Mouse (Mus musculus) testis, adult 2 months (tissue): ENCODE results near the gene Tnks1bp1. TPM values are rescaled to one million over a fixed set of nuclear protein-coding genes. Genes with fewer than 3 reads are reported as not detected.

Experiments used
- H3K27ac ChIP-seq: fragments of 200-500 bp; 2 replicates; pipeline ENCODE4 v1.5.1; 2012; ENCODE audit warnings: low read depth, low read length; ENCODE audit not compliant: control insufficient read depth, insufficient read depth
- H3K27me3 ChIP-seq: fragments of 200-500 bp; 2 replicates; pipeline ENCODE4 v1.6.1; 2012; ENCODE audit warnings: mild to moderate bottlenecking, low read length, moderate library complexity; ENCODE audit not compliant: control insufficient read depth, insufficient read depth
- H3K36me3 ChIP-seq: fragments of 200-500 bp; 2 replicates; pipeline ENCODE4 v1.6.1; 2012; ENCODE audit warnings: mild to moderate bottlenecking, low read length; ENCODE audit not compliant: control insufficient read depth, insufficient read depth
- H3K4me1 ChIP-seq: fragments of 200-500 bp; 2 replicates; pipeline ENCODE4 v1.6.1; 2012; ENCODE audit warnings: low read length; ENCODE audit not compliant: control insufficient read depth, insufficient read depth
- H3K4me3 ChIP-seq: fragments of 200-500 bp; 2 replicates; pipeline ENCODE4 v1.5.1; 2012; ENCODE audit warnings: low read depth, mild to moderate bottlenecking, low read length, moderate library complexity, mixed read lengths; ENCODE audit not compliant: control insufficient read depth
- CTCF ChIP-seq: fragments of 200-500 bp; IDR thresholded peaks from 2 replicates; pipeline ENCODE4 v1.5.1; 2012; ENCODE audit warnings: low read depth, mild to moderate bottlenecking, inconsistent platforms, low read length, moderate library complexity; ENCODE audit not compliant: control insufficient read depth, insufficient read depth, insufficient replicate concordance
- POLR2A ChIP-seq: fragments of 200-500 bp; IDR thresholded peaks from 2 replicates; pipeline ENCODE4 v1.6.1; 2012; ENCODE audit warnings: low read depth, mild to moderate bottlenecking, inconsistent platforms, low read length, moderate library complexity; ENCODE audit not compliant: control insufficient read depth
- polyA plus RNA-seq: library from polyadenylated mRNA; depleted of rRNA; stranded (reverse); fragments of >200 nt; gene quantifications from 2 replicates; pipeline ENCODE4 v1.2.3, GENCODE M21; 2012

Tnks1bp1 gene
- polyA plus RNA-seq, 1 experiment: 7.4 TPM

GRCm38 (mm10) chr2:85009212-85009611 is 38.6 kb upstream of the Tnks1bp1 start:
- H3K4me3 ChIP-seq: no peak overlapping the region
- TF ChIP-seq POLR2A (no peak), CTCF (no peak)
- no peaks in the 10 kb centered on the region for H3K4me1 ChIP-seq
- H3K27ac ChIP-seq: no peak overlapping the region
- H3K36me3 ChIP-seq: no peaks in the 10 kb centered on the region
- H3K27me3 ChIP-seq: no peaks in the 10 kb centered on the region

- no peak overlapping the region for H3K27ac ChIP-seq
- H3K27me3 ChIP-seq: no peaks in the 10 kb centered on the region
- H3K4me3 ChIP-seq: no peak overlapping the region
- H3K4me1 ChIP-seq: no peaks in the 10 kb centered on the region
- no peaks in the 10 kb centered on the region for H3K36me3 ChIP-seq
- TF ChIP-seq POLR2A: no peak
- TF ChIP-seq CTCF: no peak
Measured at GRCm38 (mm10) chr2:85011906-85012604, 35.8 kb upstream of the Tnks1bp1 start.

- Histone ChIP-seq H3K36me3 (no peaks in the 10 kb centered on the region), H3K4me3 (no peak overlapping the region), H3K27ac (no peak overlapping the region), H3K27me3 (no peaks in the 10 kb centered on the region), H3K4me1 (no peaks in the 10 kb centered on the region)
- TF ChIP-seq CTCF (no peak), POLR2A (no peak)
Measured at GRCm38 (mm10) chr2:85012679-85013078, 35.1 kb upstream of the Tnks1bp1 start.

- no peaks in the 10 kb centered on the region for H3K36me3 ChIP-seq
Measured at GRCm38 (mm10) chr2:85013826-85014587, 33.8 kb upstream of the Tnks1bp1 start.

GRCm38 (mm10) chr2:85014588-85014982 is 33.2 kb upstream of the Tnks1bp1 start:
- H3K27ac ChIP-seq: no peak overlapping the region

More at GRCm38 (mm10) chr2:85013826-85014587, 33.8 kb upstream of the Tnks1bp1 start:
- Histone ChIP-seq H3K4me3 (no peak overlapping the region), H3K27me3 (no peaks in the 10 kb centered on the region), H3K27ac (no peak overlapping the region), H3K4me1 (no peaks in the 10 kb centered on the region)
- TF ChIP-seq POLR2A (no peak), CTCF (no peak)

GRCm38 (mm10) chr2:85022043-85022442 is 25.8 kb upstream of the Tnks1bp1 start:
- Histone ChIP-seq H3K27ac (no peak overlapping the region), H3K36me3 (no peaks in the 10 kb centered on the region), H3K4me3 (no peak overlapping the region), H3K4me1 (no peaks in the 10 kb centered on the region), H3K27me3 (no peaks in the 10 kb centered on the region)
- peak; percentile 39; the same call in 1 of the 2 replicates for TF ChIP-seq CTCF
- no peak for TF ChIP-seq POLR2A

More at GRCm38 (mm10) chr2:85014588-85014982, 33.2 kb upstream of the Tnks1bp1 start:
- Histone ChIP-seq H3K4me3 (no peak overlapping the region), H3K4me1 (no peaks in the 10 kb centered on the region), H3K27me3 (no peaks in the 10 kb centered on the region), H3K36me3 (no peaks in the 10 kb centered on the region)
- TF ChIP-seq POLR2A (no peak), CTCF (no peak)

- TF ChIP-seq CTCF: no peak
- TF ChIP-seq POLR2A: no peak
Measured at GRCm38 (mm10) chr2:85026178-85026577, 21.6 kb upstream of the Tnks1bp1 start.

More at GRCm38 (mm10) chr2:85026178-85026577, 21.6 kb upstream of the Tnks1bp1 start:
- Histone ChIP-seq H3K27ac (no peak overlapping the region), H3K4me3 (no peak overlapping the region), H3K4me1 (no peaks in the 10 kb centered on the region), H3K27me3 (no peaks in the 10 kb centered on the region), H3K36me3 (no peaks in the 10 kb centered on the region)
